Mouse (Mus musculus): ENCODE measurements at regions not wholly inside any gene's neighbourhood (a gene's known extent, or its start where the extent isn't known, plus 50 kb on each side); places are given as distances from the start of the nearest gene placed in this dataset.
A peak's percentile ranks its signal among the peaks of the same experiment; 100 is the strongest.

GRCm38 (mm10) chr8:126526864-126527571 lies 52.2 kb upstream of the Tarbp1 start (continued):
- TF ChIP-seq POLR2A (IDR thresholded peaks at IDR 0.05; ENCODE audit: control insufficient read depth in 1 of 2, insufficient read depth in 1 of 2, low read depth in 1 of 2, low read length in 2 of 2, poor library complexity in 1 of 2) (peak; percentile 15 to 54; a peak in 1 of 4 replicates), SMC3 (IDR thresholded peaks at IDR 0.05; ENCODE audit: low read depth, low read length) (no peak; the same call in 1 of the 2 replicates), TCF12 (IDR thresholded peaks at IDR 0.05; ENCODE audit: low read depth, low read length) (peak; percentile 47)

GRCm38 (mm10) chr8:126525575-126525974 lies 50.7 kb upstream of the Tarbp1 start:
- Histone ChIP-seq H3K4me3 (ENCODE audit: control insufficient read depth in 1 of 2, insufficient read depth in 1 of 2, low read depth in 2 of 2, low read length in 2 of 2) (no peak overlapping the region), H3K9me3 (replicated peaks; ENCODE audit: insufficient read depth, low read length) (no peaks in the 10 kb centered on the region), H3K79me2 (ENCODE audit: control insufficient read depth, insufficient read depth, low read length, poor library complexity) (no peaks in the 10 kb centered on the region; the same call in 1 of the 2 replicates), H3K27ac (ENCODE audit: control insufficient read depth, low read depth, low read length) (no peak overlapping the region), H3K27me3 (ENCODE audit: control insufficient read depth in 1 of 2, insufficient read depth in 2 of 2, low read length in 2 of 2) (no peaks in the 10 kb centered on the region), H3K4me1 (ENCODE audit: control insufficient read depth in 1 of 2, insufficient read depth in 2 of 2, low read length in 2 of 2) (peaks cover 4 to 12% of the 10 kb centered on the region in 2 experiments), H3K36me3 (ENCODE audit: control insufficient read depth in 1 of 2, insufficient read depth in 2 of 2, low read length in 2 of 2) (peaks cover 0 to 6% of the 10 kb centered on the region in 2 experiments; a peak in 2 of 4 replicates), H3K9ac (ENCODE audit: control insufficient read depth, low read depth, low read length, poor library complexity, severe bottlenecking) (no peak overlapping the region)
- TF ChIP-seq UBTF (IDR thresholded peaks at IDR 0.05; ENCODE audit: borderline replicate concordance, insufficient read depth, low read depth, low read length) (no peak), ZKSCAN1 (IDR thresholded peaks at IDR 0.05; ENCODE audit: low read depth, low read length) (no peak), MYB (IDR thresholded peaks at IDR 0.05; ENCODE audit: low read depth, low read length) (no peak), CTCF (IDR thresholded peaks at IDR 0.05 in 2 of 3, conservative IDR thresholded peaks at IDR 0.05 in 1 of 3; ENCODE audit: control insufficient read depth in 1 of 3, insufficient read depth in 1 of 3, low read depth in 2 of 3, low read length in 3 of 3, poor library complexity in 1 of 3, severe bottlenecking in 1 of 3) (no peak), SIN3A (IDR thresholded peaks at IDR 0.05; ENCODE audit: low read length) (no peak), MAFK (IDR thresholded peaks at IDR 0.05; ENCODE audit: borderline replicate concordance, low read depth, low read length) (no peak), TBP (IDR thresholded peaks at IDR 0.05; ENCODE audit: low read depth, low read length) (no peak), EP300 (IDR thresholded peaks at IDR 0.05; ENCODE audit: low read depth in 1 of 2, low read length in 2 of 2) (no peak), ZMIZ1 (IDR thresholded peaks at IDR 0.05; ENCODE audit: low read depth, low read length) (no peak), GATA1 (IDR thresholded peaks at IDR 0.05; ENCODE audit: low read depth, low read length) (no peak), GABPA (IDR thresholded peaks at IDR 0.05; ENCODE audit: low read depth, low read length) (no peak), NRF1 (IDR thresholded peaks at IDR 0.05; ENCODE audit: insufficient read depth, low read depth, low read length, poor library complexity, severe bottlenecking) (no peak), HCFC1 (IDR thresholded peaks at IDR 0.05; ENCODE audit: low read depth, low read length) (no peak), MAZ (IDR thresholded peaks at IDR 0.05; ENCODE audit: low read depth, low read length) (no peak), USF2 (IDR thresholded peaks at IDR 0.05; ENCODE audit: borderline replicate concordance in 1 of 2, insufficient read depth in 1 of 2, low read depth in 1 of 2, low read length in 2 of 2) (no peak), MYC (IDR thresholded peaks at IDR 0.05; ENCODE audit: low read depth, low read length) (no peak)
- no peak for DNase-seq (ENCODE audit: low read depth, low spot score)

Measured in MEL (cell line).